Mouse (Mus musculus): ENCODE results near the gene Hist1h2bh. TPM values are rescaled to one million over a fixed set of nuclear protein-coding genes. Genes with fewer than 3 reads are reported as not detected.

Hist1h2bh gene
- polyA plus RNA-seq, 1 experiment, result 0.44 TPM

GRCm38 (mm10) chr13:23532262-23533075, 10.7 kb downstream of the Hist1h2bh start:
- no peak for DNase-seq (ENCODE audit: extremely low spot score in 1 of 2, low spot score in 1 of 2)

- peak; percentile 98 to 100 for DNase-seq (ENCODE audit: extremely low spot score in 1 of 2, low spot score in 1 of 2)
These were observed 12.0 kb downstream of the Hist1h2bh start, which contains the start of gene Hist1h4h for GRCm38 (mm10) chr13:23530901-23531875. Gene Hist1h4h, plus strand, starts transcription at chr13:23531050.

DNA sequence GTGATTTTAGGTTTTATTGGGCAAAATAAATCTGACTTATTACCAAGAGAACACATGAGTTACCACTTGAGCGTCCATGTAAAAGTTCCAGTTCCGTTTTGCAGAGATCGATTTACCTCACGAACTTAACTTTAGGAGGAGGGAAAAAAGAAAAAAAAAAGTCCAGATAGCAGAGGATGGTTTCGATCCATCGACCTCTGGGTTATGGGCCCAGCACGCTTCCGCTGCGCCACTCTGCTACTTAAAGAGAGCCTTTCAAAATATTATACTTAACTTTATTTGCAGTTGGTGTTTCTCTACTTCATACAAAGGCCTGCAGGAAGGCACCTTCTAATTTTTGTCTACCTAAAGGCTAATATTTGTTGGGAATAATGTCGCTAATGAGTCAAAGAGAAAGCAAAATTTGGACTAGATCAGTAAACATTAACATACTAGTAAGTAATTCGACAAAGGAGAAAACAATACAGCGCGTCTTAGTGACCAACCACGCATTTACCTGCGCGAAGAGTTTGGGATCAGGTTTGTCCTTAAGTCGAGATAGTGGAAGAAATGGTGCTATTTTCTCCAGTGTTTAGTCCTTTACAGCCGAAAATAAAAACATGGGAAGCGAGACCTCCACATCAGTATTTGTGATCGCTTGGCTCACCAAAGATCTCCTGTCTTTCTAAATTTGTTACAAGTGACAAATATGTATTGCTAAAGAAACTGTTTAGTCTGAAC, 12.9 kb downstream of the Hist1h2bh start:
- peak; percentile 41 to 92 for DNase-seq (ENCODE audit: extremely low spot score in 1 of 2, low spot score in 1 of 2)

DNA sequence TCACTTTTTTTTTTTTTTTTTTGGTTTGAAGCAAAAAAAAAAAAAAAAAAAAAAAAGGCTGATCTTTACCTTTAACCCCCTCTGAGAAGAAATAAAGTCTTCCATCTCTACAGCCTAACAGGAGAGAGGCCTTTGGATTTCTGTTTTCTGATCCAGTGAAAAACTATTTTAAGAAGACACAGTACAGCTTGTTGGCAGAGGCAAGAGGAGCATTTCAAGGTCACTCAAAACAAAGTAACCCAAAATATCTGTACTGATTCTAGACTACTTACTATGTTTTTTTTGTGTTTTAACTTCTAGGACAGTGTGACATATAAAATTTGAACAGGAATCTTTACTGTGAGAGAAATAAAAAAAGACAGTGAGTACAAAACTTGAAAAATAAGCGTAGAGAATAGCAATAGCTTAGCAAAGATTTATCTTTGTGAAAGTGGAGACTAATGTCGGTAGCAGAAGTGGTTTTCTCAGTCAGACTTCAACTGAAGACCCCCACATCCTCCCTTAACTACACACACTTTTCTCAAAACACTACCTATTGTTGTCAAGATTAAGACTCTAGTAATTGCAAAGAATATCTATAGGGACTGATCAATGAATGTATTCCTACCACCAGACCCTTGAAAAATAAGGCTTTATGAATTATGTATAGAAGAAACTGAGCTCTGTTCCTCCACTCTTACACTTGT, 13.6 kb downstream of the Hist1h2bh start:
- no peak for DNase-seq (ENCODE audit: extremely low spot score in 1 of 2, low spot score in 1 of 2)

DNA sequence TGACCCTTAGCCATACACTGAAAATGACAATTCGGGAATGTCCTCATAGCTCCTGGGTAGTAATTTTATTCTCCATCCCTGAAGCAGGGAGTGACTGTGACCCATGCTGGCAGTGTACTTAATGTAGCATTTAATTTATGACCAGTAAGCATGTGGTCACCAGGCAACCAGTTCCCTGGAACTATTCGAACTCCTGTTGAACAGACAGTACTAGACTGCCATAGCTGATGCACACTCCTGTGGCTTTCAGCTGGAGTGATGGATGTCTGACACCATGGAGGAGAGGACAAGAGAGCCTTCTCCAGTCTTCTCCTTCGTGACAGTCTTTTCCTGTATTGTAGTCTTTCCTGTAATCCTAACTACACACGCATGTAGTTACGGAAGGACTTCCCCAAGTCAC, 14.2 kb downstream of the Hist1h2bh start:
- DNase-seq (ENCODE audit: extremely low spot score in 1 of 2, low spot score in 1 of 2), result no peak

DNA sequence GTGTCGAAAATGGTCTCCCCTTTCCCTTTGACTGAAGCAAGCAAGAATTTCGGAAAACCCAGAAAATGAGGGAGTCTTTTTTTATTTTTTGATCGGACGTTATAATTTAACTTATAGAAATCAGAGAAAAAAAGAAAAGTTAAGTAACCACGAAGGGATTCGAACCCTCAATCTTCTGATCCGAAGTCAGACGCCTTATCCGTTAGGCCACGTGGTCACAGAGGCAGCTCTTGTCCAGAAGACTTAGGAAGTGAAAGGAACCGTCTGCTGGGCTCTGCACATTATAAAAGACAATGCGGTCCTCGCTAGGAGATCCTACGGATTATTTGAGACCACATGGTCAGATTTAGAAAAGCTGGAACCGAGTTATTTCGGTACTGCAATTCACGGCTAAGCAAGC, 16.9 kb downstream of the Hist1h2bh start:
- peak; percentile 89 to 99 for DNase-seq (ENCODE audit: extremely low spot score in 1 of 2, low spot score in 1 of 2)

DNA sequence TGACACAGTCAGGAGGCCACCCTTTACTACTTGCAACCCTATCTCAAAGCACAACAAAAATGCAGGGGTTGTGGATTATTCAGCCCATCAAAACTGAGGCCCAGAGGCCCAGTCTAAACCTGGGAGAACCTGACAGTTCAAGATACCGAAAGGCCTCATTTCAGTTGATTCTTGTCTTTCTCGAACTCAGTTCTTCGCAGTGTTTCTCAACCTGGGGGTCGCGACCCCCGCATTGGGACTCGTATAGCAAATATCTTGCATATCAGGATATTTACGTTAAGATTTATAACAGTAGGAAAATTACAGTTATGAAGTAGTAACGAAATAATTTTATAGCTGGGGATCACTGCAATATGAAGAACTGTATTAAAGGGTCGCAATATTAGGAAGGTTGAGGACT, 17.3 kb downstream of the Hist1h2bh start:
- no peak for DNase-seq (ENCODE audit: extremely low spot score in 1 of 2, low spot score in 1 of 2)

- peak in 1 of 2 experiments; percentile 77 for DNase-seq (ENCODE audit: extremely low spot score in 1 of 2, low spot score in 1 of 2)
These were observed 18.5 kb downstream of the Hist1h2bh start for GRCm38 (mm10) chr13:23524654-23525053.

DNA sequence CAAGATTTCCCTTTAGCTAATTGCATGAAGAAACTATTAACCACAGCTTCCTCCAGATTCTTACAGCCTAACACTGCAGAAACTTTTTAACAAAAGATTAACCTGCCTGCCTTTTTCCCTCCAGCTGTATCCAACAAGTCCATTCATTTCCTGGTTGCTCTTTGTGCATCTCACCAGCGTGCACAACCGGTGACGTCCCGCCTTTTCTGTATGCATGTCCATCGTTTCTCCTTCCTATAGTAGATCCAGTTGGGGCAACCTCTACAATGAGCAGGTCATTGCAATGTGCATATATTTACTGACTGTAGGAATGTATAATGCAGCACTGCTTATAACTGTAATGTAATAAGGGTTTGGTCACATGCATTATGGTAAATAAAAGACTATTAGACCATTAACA, 19.2 kb downstream of the Hist1h2bh start:
- DNase-seq (ENCODE audit: extremely low spot score in 1 of 2, low spot score in 1 of 2), result no peak

DNA sequence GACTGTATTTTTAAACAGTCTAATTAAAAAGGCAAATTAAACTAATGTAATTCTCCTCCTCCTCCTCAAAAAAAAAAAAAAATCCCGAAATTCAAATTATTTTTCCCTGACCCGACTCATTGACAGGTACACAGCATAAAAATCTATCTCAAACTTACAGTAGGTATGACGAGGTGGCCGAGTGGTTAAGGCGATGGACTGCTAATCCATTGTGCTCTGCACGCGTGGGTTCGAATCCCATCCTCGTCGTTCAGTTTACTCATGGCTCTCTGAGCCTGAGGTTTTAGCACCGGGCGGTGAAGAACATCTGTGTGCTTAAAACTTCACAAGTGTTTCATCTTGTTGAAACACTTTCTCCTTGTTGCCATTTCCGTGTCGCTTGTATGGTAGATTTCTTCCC, 21.5 kb downstream of the Hist1h2bh start:
- peak in 1 of 2 experiments; percentile 91 for DNase-seq (ENCODE audit: extremely low spot score in 1 of 2, low spot score in 1 of 2)

DNA sequence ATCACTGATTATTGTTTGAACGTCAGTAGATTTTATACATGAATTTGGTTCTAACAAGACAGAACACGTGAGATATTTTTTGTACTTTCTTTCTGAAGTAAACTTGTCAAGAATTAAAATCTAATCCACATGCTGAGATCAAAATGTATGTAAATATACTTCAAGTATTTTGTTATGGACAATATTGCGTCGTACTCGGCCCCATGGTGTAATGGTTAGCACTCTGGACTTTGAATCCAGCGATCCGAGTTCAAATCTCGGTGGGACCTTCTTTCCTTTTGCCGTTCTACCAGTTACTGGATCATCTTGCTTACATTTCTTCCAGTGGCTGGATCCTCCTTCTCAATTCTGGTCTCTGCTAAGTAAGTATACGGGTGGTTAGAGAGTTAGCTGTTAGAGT, 23.8 kb downstream of the Hist1h2bh start:
- DNase-seq (ENCODE audit: extremely low spot score in 1 of 2, low spot score in 1 of 2), result peak; percentile 72 to 96

- DNase-seq (ENCODE audit: extremely low spot score in 1 of 2, low spot score in 1 of 2), result peak; percentile 71 to 97
These were observed 24.3 kb downstream of the Hist1h2bh start for GRCm38 (mm10) chr13:23518885-23519284.

DNA sequence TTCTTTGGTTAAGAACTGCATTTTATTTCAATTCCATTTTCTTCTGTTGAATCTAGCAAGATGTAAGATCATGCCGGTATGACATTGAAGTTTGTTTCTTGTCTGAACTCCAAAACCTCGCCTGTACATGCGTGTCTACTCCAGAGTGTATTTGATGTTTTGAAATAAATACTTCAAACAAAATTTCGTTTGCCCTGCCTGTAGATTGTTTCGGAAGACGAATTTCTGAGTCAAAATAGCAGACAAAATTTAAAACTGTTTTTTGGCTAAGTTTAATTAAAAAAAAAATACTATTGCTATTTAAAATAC, 24.9 kb downstream of the Hist1h2bh start:
- DNase-seq (ENCODE audit: extremely low spot score in 1 of 2, low spot score in 1 of 2), result no peak

DNA sequence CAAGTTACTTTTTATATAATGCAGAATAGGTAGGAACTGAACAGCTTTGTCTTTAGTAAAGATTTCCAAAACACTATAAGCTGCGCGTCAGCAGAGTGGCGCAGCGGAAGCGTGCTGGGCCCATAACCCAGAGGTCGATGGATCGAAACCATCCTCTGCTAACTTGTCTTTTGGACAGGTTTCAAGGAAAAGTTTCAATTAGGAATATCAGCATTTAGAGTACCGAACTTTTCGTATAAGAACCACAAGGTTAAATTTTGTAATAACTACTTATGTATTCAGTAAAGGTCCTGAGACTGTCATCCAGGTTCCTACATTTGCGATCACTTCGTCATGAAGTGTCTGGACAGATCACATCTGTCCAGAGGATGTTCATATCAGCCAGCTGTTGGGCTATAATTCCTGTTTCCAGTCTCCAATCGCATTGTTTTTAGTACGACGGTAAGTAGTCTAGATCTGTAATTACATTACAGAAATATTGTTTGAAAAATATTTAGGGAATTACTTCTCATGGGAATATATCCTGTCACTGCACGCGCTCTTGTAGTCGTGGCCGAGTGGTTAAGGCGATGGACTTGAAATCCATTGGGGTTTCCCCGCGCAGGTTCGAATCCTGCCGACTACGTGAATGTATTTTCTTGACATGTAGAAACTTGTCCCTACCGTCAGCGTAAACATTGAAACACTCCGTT, 25.4 kb downstream of the Hist1h2bh start:
- peak; percentile 86 to 99 for DNase-seq (ENCODE audit: extremely low spot score in 1 of 2, low spot score in 1 of 2)

DNA sequence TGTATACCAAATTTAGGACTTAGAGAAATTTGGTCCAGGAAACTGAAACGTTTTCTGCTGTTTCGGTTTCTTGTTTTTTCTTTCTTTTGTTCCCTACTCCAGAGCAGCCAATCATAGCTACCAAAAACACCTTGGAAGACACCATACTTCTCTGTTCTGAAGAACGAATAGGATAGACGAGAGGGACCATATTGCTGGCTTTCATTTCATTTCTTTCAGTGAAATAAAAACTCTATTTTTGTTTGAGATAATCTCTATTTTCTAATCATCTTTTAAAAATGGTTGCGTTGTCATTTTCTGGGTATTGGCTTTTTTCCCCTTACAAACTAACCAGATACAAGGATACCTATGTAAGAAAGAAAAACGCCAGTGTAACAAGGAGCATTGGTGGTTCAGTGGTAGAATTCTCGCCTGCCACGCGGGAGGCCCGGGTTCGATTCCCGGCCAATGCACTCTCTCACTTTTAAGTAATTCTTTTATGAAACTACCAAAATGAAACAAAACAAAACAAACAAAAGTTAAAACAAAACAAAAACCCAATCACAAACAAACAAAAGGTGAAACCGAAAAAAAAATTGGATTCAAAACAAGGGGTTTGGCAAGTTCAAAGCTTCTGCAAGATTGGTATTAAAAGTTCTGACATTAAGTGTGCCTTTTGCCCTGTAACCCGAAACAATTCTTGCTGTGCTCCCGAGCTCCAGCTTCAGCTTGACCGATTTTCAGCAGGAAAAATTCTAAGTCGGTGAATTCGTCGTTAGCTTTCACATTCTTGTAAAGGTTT, 26.2 kb downstream of the Hist1h2bh start:
- peak in 1 of 2 experiments; percentile 90 for DNase-seq (ENCODE audit: extremely low spot score in 1 of 2, low spot score in 1 of 2)

DNA sequence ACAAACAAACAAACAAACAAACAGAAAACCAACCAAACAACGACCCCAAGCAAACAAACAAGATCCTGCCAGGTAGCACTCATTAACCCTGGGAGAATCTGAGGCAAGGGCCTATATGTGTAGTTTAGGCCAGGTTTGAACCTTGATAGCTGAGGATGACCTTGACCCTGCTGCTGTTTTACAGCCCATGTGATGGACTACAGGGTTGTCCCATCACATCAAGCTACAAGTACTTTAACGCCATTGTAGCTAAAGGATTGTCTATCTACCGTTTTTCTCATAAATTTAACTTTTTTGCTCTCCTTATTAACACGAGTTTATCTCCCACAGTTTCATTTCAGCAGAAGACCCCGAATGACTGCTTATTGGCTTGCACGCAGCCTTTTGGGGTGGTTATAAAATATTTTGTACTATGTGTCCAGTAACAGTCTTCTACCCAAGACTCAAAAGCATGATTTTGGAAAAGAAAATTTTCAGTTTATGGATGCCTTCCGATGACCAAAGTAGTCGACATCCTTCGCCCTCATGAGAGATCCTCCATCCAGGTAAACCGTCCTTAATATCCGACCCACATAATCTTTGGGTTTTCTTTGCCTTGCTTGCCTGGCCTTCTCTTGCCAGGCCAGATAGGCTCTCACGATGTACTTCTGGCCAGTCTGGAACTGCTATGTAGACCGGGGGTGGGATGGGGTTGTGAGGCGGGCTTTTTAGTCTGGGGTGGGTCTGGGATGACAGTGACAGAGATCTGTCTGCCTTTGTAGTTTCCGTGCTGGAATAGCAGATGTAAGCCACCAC, 27.2 kb downstream of the Hist1h2bh start:
- DNase-seq (ENCODE audit: extremely low spot score in 1 of 2, low spot score in 1 of 2), result no peak

DNA sequence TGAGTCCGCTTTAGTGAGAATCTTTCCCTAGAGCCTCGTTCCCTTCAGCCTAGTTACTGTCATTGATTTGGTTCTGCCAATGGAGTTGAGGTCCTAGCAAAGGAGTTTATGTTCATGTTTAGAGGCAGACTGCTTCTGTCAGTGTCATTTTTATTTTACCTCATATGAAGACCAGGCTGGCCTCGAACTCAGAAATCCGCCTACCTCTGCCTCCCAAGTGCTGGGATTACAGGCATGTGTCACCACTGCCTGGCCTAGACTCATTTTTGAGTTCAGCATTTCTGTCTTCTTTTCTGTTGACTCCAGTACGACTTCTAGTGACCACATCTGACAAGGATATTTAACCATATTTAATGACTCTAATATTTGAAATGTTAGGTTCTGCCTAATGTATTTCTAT, 27.9 kb downstream of the Hist1h2bh start:
- no peak for DNase-seq (ENCODE audit: extremely low spot score in 1 of 2, low spot score in 1 of 2)

DNA sequence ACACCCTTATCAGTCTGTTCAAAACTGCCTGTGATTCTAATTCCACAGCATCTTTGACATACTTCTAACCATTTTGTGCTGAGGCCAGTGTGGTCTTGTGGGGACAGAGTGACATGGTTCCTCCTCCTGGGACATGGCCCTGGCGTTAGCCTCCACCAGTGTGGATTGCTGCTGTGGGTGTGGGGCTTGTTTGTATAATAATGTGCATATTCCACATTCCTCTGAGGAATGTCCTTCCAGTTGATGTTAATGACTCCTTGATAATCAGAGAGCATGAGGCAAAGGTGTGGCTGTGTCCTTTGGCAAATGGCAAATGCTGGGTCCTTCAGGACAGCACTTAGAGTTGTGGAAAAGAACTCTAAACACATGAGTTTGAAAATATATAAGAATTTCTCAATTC, 29.7 kb downstream of the Hist1h2bh start:
- no peak for DNase-seq (ENCODE audit: extremely low spot score in 1 of 2, low spot score in 1 of 2)

Measured in frontal cortex, adult 2 months (tissue).